Comparison of ENCODE assay signal across 8 mouse cellular contexts in the genomic region with DNA sequence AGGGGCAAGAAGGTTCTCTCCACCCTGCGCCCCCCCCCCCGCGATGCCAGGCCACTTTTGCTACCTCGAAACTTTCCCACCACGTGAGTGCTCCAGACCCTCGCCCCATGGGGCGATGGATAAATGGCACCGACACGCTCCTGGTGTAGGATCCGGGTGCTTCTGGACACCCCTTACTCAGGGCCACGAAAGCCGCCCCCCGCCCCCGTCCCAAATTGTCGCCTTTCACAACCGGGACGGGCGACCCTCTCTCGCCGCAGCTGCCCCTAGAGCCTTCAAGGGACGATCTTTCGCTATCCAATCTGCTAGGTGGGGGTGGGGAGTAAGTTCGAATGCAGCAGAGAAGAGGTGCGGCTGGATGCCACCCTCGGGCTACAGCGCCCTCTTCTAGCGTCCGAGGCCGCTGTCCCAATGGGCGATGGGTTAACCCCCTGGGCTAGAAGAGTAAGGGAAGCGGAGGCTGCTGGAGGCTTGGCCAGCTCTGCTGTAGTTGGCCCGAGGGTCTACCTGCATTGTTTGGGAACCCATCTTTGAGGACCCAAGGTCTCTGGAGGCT. TPM values are rescaled to one million over a fixed set of nuclear protein-coding genes. Genes with fewer than 3 reads are reported as not detected.
DNase-seq lines count a peak whose midpoint lies in the region; ATAC-seq and TF ChIP-seq lines count a peak whose summit lies in the region.

No protein-coding gene starts in this region.

- no peak for TF ChIP-seq POLR2A in brain, embryonic 14.5 days (IDR thresholded peaks at IDR 0.05; ENCODE audit: borderline replicate concordance, extremely low read depth, insufficient read depth, insufficient read length, poor library complexity, severe bottlenecking)

- H3K36me3 ChIP-seq in hindbrain, embryonic 11.5 days (ENCODE audit: control insufficient read depth, insufficient read depth, low read length) = no peaks in the 10 kb centered on the region
- H3K36me3 ChIP-seq in lung, embryonic 16.5 days (ENCODE audit: control insufficient read depth, insufficient read depth, low read length) = no peaks in the 10 kb centered on the region

- no peaks in the 10 kb centered on the region for H3K9me3 ChIP-seq in hindbrain, embryonic 11.5 days (ENCODE audit: control insufficient read depth, low read length)
- H3K9me3 ChIP-seq in lung, embryonic 16.5 days (ENCODE audit: control insufficient read depth, low read length) = no peaks in the 10 kb centered on the region

- H3K27ac ChIP-seq in hindbrain, embryonic 11.5 days (ENCODE audit: low read depth, low read length) = no peak overlapping the region
- H3K27ac ChIP-seq in lung, embryonic 16.5 days (ENCODE audit: low read length) = no peak overlapping the region

- peaks cover 11% of the 10 kb centered on the region for H3K4me1 ChIP-seq in hindbrain, embryonic 11.5 days (replicated peaks; ENCODE audit: control insufficient read depth, insufficient read depth, low read length)
- H3K4me1 ChIP-seq in lung, embryonic 16.5 days (replicated peaks; ENCODE audit: control insufficient read depth, insufficient read depth, low read length) = peaks cover 16% of the 10 kb centered on the region

- H3K27me3 ChIP-seq in hindbrain, embryonic 11.5 days (ENCODE audit: control insufficient read depth, insufficient read depth, low read length) = peaks cover 58% of the 10 kb centered on the region
- peaks cover 75% of the 10 kb centered on the region for H3K27me3 ChIP-seq in lung, embryonic 16.5 days (ENCODE audit: control insufficient read depth, insufficient read depth, low read depth, low read length)

- ATAC-seq in hindbrain, embryonic 11.5 days (ENCODE audit: low FRiP score) = no peak
- ATAC-seq in lung, embryonic 16.5 days (ENCODE audit: low read depth) = 0 out of 2 replicates have a peak, but pooled peaks have one; percentile 1

- peak; percentile 19 to 25 for DNase-seq in cerebellum, postnatal 14 days
- DNase-seq in cerebellum, postnatal 4 days (ENCODE audit: low spot score in 2 of 2) = no peak
- DNase-seq in brain, embryonic 14.5 days (ENCODE audit: low read depth) = peak; percentile 71
- peak; percentile 54 for DNase-seq in hindbrain, embryonic 11.5 days (ENCODE audit: low spot score)
- DNase-seq in right cerebral cortex, adult 18-20 months = no peak
- no peak for DNase-seq in thymus, postnatal 25 days
- no peak for DNase-seq in ovary, adult 18-20 months (ENCODE audit: low spot score)

- H3K4me2 ChIP-seq in hindbrain, embryonic 11.5 days (replicated peaks; ENCODE audit: low read depth, low read length) = peak overlapping the region; percentile 99
- H3K4me2 ChIP-seq in lung, embryonic 16.5 days (ENCODE audit: low read depth, low read length) = peak overlapping the region; percentile 100

- no peak overlapping the region for H3K9ac ChIP-seq in hindbrain, embryonic 11.5 days (ENCODE audit: low read depth, low read length)
- peak overlapping the region; percentile 64 for H3K9ac ChIP-seq in lung, embryonic 16.5 days (ENCODE audit: low read length)

- under 1% methylated on average over 31 of the region's 32 CpGs for WGBS in hindbrain, embryonic 11.5 days
- WGBS in lung, embryonic 16.5 days = 1% methylated on average over 30 of the region's 32 CpGs

- peak overlapping the region; percentile 60 for H3K4me3 ChIP-seq in hindbrain, embryonic 11.5 days (ENCODE audit: low read depth, low read length)
- peak overlapping the region; percentile 69 for H3K4me3 ChIP-seq in lung, embryonic 16.5 days (ENCODE audit: low read length)

- TF ChIP-seq CTCF in brain, embryonic 14.5 days (IDR thresholded peaks at IDR 0.05; ENCODE audit: borderline replicate concordance, extremely low read depth, insufficient read depth, insufficient read length) = peak; percentile 12; the same call in 1 of the 2 replicates

RNA-seq across cellular contexts. Expression of a gene that starts 0.5 kb away (rescaled TPM):
- polyA plus RNA-seq in brain, embryonic 14.5 days (2012; rRNA removed) = 6.0 and 7.4 TPM in 2 replicates
- polyA plus RNA-seq in hindbrain, embryonic 11.5 days (2014; fragmentation: Nextera tagmentation; extraction: Ambion mirVana) = 0.32 and 1.0 TPM in 2 replicates
- 0.36 and 0.53 TPM in 2 replicates for polyA plus RNA-seq in lung, embryonic 16.5 days (2015; fragmentation: Nextera tagmentation; extraction: Ambion mirVana)

Comparison
In these comparisons a context has a peak if more than half of its experiments do, and no peak if none do; other contexts are left out.
1. DNase-seq: peak in cerebellum, postnatal 14 days (2 of 2), brain, embryonic 14.5 days (single experiment) and hindbrain, embryonic 11.5 days (single experiment); none in cerebellum, postnatal 4 days (0 of 2), right cerebral cortex, adult 18-20 months (single experiment), thymus, postnatal 25 days (single experiment) and ovary, adult 18-20 months (single experiment).